Mouse (Mus musculus): Measurements from ENCODE around the gene Sohlh1.
"Not testable (repeated sequence)": the region's sequence is repeated elsewhere in the genome, so short reads cannot be mapped to it uniquely, and the experiment has no call there.

Gene Sohlh1

DNA sequence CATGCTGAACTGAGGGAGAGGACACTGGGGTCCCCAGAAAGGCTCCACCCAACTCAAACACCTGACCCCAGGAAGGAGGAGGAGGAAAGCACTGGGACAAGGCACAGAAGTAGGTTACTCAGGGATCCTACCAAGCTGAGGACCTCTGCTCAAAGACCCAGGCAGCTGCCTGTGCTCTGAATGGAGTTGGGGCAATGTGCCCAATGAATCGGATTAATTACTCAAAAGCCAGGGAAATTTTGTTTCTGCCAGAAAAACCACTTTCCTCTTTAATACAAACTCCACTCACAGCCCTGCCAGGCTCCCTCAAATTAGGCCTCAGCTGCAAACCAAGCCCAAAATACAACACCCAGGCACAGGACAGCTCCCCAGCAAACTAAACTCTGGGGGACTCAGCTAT, 4.3 kb downstream of the Sohlh1 start:
- DNase-seq (ENCODE audit: extremely low spot score, low spot score): no peak

DNA sequence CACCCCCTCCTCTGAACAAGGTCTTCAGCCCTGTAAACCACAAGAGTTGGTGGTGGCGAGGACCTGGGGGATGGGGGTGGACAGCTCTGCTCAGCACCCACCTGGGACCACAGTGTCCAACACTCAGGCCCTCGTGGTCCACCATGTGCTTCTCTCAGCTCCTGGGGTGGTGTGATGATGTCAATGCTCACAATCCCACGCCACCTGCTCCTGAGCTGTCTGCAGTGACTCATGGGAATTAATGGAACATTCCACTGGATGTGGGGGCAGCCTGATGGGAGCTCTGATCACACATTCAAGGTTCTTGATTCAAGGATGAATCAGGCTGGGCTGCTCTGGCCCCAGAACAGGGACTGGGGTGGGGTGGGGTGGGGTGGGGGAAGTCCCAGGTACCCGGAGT, 4.9 kb downstream of the Sohlh1 start:
- no peak for DNase-seq (ENCODE audit: extremely low spot score, low spot score)

DNA sequence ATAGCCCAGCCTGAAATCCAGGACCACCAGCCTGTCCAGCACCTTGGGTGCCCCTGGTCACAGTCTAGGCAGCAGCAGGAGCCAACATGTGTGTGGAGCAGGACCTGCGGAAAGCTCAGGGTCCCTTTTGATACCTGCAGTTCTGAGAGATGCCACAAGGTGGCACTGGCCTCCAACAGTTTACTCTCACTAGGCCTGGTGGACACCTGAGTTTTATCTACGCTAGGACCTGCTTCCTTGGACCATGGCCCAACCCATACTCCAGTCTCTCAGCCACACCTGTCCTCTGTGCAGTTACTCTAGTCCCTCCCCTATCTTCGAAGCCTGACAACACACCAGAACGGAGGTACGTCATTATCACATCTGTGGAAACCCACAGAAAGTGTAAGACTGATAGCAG, 10.8 kb downstream of the Sohlh1 start:
- peak; percentile 77 for DNase-seq (ENCODE audit: extremely low spot score, low spot score)

DNA sequence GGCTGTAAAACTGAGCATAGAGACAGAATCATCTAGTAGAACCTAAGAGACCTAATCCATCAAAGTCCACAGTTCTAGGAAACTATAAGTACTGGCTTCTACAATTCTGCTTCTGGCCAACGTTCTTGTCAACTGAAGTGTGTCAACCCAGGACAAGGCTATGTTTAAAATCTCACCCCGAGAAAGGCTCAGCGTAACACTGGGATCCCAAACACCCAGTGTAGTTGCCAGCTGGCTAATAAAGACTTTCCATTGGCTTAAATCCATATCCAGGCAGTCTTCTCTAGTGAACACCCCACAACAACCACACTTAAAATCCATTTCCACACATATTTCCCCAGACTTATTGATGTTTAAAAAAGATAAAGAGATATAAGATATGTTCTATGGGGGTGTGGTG, 16.3 kb downstream of the Sohlh1 start:
- no peak for DNase-seq (ENCODE audit: extremely low spot score, low spot score)

DNA sequence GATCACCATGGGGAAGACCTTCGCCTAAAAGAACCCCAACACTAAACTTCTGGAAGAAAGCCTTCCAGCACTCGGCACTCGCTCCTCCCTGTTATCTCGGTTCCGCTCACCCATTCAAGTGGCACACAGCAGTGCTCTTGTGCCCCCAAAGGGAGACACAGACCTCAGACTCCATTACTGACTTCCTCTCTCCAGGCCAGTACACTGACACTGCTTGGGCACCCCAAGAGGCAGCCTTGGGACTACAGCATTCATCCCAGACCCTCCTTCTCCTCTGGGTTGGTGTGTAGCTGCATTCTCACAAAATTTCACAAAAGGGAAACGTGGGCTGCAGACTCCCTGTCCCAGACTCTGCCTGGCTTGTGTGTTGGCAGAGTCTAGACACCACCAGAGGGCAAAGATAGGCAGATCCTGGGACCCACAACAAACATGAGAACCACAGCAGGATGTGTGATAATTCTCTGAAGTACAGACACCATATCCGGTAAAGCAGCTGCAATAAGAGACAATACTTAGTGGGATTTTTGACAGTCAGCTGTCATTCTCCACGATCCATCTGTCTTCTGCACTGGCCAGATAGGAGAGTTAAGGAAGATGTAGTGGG, 18.6 kb downstream of the Sohlh1 start:
- DNase-seq (ENCODE audit: extremely low spot score, low spot score): no peak

DNA sequence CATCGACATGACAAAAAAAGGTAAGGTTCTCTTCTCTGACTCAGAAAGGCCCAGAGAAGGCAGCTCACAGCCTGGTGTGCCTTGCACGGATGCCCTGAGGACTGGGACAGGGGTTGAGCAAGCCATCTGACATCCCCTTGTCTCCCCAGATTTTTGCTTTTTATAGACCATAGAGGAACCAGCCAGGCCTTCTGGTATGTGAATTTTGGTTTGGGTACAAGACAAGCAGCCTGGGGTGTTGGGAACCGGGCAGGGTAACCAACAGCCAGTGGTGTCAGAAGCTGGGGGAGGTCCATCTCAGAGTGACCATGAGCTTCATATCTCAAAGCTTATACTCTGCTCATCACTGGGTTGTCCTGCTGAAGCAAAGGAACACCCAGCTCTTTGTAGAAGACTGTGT, 22.3 kb downstream of the Sohlh1 start:
- no peak for DNase-seq (ENCODE audit: extremely low spot score, low spot score)

DNA sequence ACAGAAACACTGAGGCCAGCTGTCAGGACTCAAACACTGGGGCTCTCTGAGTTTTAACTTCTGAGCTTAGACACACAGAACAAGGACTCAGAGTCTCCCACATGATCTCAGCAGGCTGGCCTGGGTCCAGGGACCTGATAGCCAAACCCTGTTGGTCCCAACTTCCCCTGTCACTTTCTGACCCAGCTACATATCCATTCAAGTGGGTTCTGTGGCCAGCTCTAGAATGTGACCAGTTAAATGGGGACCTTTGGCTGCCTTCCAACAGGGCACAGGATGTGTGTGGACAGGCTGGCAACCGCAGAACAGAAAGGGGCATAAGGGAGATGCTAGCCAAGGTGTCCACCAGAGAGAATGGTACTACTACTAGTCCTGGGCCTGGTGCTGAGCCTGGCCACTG, 24.2 kb downstream of the Sohlh1 start, which contains the start of gene Lcn9:
TSS of gene Lcn9 (plus strand) at position 348 of the 400 bp plus-strand sequence.
- no peak for DNase-seq (ENCODE audit: extremely low spot score, low spot score)

DNA sequence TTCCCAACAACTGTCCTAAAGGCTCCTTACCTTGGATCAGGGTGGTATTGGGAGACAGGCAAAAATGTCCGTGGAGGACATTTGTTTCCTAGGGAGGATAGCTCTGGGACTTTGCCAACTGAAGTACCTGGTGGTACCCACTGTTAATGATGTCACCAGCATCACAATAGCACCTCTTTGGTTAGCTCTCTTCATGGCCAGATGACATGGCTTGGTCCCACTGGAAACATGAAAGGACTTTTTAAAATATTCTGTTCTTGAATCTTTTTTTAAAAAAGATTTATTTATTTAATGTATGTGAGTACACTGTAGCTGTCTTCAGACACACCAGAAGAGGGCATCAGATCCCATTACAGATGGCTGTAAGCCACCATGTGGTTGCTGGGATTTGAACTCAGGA, 31.3 kb downstream of the Sohlh1 start, which contains the start of gene Glt6d1:
TSS of gene Glt6d1 (minus strand) at position 101 of the 400 bp plus-strand sequence.
- not testable (repeated sequence) for DNase-seq (ENCODE audit: extremely low spot score, low spot score)

DNA sequence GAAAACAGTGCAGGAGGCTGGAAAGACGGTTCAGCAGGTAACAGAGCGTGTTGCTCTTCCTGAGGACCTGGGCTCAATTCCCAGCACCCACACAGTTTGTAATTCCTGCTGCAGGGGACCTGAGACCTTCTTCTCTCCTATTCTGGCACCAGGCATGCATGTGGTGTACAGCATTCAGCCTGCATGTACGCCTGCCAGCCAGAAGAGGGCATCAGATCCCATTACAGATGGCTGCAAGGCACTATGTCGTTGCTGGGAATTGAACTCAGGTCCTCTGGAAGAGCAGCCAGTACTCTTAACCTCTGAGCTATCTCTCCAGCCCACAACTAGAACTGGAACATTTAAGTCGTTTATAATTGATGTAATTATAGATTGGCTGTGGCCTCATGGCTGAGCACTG, 33.7 kb downstream of the Sohlh1 start:
- DNase-seq (ENCODE audit: extremely low spot score, low spot score): no peak

DNA sequence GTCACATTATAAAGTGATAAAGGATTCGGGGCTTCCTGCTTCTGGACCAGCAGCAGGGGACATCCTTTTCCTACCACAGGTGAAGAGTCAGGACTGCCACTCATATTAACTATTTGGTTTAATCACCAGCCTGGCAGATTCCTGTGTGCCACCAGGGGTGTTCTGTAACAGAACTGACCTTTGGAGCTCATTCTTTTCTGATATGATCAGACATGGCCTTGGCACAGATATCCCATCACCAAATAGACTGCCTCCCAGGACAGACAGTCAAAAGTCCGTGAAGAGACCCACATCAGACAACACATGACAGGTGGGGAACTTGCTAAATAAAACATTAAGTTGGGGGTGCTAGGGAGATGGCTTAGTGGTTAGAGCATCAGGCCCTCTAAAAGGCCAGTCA, 35.3 kb downstream of the Sohlh1 start:
- no peak for DNase-seq (ENCODE audit: extremely low spot score, low spot score)

DNA sequence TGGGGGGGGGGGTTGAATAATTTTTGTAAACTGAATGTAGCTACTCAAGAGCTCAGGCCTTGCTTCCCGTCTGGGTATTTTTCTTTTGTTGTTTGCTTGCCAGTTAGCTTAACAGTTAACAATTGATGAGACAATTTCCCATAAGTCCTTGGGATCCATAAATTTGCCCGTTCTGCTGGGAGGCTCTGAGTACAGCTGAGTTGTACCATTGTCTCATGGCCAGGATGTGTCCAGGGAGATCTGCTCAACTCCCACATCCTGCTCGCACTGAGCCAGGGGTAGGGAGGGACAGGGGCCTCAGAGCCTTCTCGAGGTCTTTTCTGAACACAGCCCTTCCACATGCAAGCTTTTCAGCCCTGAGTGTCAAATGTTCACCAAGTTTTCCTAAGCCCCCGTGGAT, 49.0 kb downstream of the Sohlh1 start:
- no peak for DNase-seq (ENCODE audit: extremely low spot score, low spot score)

DNA sequence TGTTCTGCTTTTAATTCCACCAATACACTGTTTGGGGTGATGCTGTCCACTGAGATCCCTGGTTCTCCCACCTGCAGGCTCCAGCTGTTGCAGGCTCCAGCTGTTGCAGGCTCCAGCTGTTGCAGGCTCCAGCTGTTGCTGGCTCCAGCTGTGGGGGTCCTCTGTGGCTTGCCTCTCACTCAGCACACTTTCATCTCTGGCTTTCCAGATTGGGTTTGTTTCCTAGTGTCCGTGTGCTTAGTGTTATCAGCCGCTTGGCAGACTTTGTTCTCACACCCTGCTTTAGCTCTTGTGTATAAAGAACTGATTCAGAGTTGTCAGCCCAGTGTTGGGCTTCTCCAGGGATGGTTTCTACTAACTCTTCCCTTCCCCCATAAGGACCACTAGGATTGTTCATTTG, 49.4 kb downstream of the Sohlh1 start:
- no peak for DNase-seq (ENCODE audit: extremely low spot score, low spot score)
